Mouse (Mus musculus) liver, adult (tissue): Measurements from ENCODE around the gene Fkbp1a.

Source experiments
- GATA4 ChIP-seq: IDR thresholded peaks from 2 replicates; pipeline ENCODE4 v1.6.1; 2014; ENCODE audit warnings: mild to moderate bottlenecking, low read length; ENCODE audit not compliant: insufficient replicate concordance

The Fkbp1a gene

DNA sequence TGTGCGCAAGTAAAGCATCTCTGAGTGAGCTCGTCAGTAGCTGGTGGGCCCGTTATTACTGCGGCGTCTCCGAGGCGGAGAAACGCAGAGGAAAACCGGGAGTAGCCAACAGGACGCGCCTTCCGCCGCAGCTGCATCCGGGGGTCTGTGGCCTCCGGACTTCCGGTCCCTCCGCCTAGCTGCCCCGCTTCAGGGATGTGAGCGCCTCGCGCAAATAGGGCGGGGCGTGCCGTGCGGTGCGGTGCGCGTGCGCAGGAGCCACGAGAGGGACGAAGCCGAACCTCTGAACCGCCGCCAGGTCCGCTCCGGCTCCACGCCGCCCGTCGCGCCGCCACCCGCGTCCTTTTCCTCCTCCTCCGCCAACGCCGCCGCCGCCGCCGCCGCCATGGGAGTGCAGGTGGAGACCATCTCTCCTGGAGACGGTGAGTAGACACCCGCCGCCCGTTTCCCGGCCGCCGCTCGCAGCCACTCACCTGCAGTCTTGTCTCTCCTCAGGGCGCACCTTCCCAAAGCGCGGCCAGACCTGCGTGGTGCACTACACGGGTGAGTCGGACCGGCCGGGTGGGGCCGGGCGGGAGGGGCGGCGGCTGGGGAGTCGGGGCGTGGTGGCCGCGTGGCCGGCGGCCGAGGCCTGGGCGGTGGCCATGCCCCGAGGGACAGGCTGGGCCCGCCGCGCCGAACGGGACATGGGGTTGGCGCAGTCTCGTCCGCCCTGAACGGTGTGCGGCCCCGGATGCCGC is at the start of gene Fkbp1a:
Gene Fkbp1a, plus strand, starts transcription at position 161 of the 740 bp plus-strand sequence.
- peak; percentile 49; the same call in 1 of the 2 replicates for TF ChIP-seq GATA4

DNA sequence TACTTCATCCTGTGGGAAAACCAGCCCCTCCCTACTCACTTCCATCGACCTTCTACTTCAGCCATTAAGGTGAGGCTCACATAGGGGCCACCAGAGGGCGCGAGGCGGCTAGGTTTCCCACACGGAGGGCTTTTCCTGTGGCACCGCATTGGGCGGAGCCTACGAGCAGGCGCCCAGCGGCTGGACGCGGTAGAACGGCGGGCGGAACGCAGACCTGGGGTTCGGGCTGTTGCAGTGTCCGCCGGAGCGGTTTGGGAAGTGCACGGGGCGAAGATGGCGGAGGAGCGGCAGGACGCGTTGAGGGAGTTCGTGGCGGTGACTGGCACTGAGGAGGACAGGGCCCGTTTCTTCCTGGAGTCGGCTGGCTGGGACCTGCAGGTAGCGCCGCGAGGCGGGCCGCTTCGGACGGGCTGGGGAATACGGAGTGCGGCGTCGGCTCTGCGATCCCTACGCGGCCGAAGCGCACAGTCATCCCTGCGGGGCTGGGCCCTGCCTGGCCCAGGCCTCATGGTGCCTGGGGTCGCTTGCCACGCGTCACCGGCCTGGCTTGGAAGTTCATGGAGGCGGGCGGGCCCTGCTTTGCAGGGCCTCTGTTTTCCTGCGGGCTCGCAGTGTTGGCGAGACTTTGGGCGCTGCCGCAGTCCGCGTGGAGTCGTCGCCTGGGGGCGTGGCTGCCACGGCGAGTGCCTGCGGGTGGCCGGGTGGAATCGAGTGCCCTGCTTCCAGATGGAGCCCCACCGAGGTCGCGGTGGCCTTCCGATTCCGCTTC is 48.1 kb upstream of the Fkbp1a start, which contains the start of gene Nsfl1c:
Gene Nsfl1c, plus strand, starts transcription at position 148 of the 769 bp plus-strand sequence.
- peak; percentile 76; the same call in 1 of the 2 replicates for TF ChIP-seq GATA4

DNA sequence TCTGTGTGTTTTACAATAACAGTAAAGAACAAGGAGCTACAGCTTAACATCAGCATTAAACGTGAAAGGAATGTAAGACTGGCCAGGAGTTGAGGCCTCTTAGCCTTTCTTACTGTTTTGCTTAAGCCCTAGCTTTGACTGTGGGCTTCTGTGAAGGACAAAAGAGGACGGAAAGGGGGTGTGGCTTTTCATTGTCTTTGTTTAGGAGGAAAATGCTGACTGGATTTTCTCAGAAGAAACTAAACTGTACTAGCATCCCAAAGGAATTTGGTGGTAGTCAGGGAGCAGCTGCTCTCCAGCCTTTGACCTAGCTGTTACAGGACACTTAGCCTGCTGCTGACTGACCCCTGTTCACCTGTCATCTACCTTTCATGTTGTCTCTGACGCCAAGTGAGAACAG is 43.9 kb upstream of the Fkbp1a start:
- TF ChIP-seq GATA4 = no peak

DNA sequence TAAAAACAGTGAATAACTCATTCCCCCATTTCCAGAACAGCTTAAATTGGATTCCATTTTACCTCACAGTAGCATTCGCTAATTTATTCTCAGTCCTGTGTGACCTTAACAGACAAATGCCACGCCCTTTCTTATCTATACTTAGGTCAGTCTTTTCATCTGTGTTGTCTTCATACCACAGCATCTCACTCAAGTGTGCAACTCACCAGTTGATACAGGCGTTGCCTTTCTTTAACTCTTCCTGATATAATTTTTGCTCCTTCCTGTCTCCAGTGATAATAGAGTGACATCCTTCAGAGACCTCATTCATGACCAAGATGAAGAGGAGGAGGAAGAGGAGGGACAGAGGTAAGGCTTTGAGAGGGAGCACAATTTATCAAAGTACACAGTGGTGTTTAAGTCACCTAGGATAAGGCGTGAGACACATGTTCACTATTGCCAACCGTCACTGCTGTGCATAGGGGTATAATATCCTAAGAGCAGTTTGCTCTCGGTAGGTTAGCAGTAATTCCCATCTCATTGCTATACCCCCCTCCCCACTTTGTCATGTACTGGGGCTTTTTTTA is 41.8 kb upstream of the Fkbp1a start:
- TF ChIP-seq GATA4 = no peak

DNA sequence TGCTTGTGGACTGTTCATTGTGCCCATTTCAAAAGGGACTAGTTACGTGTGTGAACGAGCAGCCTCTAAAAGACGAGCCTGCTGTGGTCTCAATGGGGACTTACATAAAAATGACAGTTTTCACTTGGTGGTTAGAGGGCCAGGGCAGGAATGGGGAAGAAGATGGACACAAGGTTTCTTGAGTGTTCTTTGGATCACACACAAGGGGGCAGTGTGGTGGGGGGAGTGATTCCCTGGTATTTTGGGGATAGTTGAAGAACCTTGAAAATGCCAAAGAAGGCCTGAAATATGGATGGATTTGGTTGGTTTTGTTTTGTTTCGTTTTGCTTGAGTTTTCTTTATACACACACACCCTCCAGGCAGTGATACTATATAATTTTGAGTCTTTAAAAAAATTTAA is 38.1 kb upstream of the Fkbp1a start:
- no peak for TF ChIP-seq GATA4

DNA sequence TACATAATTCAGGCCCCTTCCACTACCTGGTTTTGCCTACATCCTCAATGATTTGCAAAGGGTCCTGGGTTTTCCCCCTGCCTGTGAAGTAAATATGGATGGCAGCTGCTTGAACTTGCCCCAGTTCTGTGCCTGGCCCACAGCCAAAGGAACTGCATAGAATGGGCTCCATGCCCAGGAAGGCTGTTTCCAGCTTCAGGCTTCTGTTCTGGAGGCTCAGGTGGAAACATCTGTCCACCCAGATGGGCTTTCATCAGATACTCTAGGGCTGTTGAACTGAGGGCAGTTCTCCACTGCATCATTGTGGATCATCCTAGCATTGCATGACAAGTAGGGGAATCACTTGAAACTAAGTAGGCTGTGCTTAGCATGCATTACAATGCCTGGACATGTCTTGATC is 30.1 kb upstream of the Fkbp1a start:
- TF ChIP-seq GATA4 = no peak

DNA sequence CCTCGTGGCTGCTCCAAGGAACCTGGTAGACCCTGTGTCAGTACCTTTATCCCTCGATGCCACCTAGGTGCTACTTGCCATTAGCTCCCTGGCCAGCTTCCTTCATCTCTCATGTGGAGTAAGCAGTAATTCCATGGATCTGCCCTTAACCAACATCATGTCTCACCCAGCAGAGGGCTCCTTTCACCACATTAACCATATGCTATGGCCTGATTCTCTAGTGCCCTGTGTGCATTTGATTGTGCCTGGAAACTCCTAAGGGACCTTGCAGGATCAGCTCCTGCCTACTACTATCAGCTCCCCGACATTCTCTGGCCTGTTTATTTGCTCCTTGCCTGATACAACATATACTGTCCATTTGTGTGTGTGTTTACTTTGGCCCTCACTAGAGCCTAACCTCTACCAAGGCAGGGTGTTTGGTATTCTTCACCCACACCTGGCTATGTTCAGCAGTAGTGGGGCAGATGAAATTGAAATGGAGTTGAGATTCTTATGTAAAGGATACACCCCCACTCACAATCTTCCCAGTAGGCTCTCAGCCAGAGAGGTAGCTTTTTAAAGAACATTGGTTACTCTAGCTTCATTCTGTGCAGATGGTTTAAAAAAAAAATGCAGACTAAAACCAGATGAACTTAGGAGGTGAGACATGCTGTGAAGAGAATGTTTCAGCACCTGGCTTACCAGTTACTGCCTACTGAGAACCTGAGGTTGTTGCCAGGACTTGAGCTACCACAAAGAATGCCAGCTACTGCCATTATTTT is 28.6 kb upstream of the Fkbp1a start:
- no peak for TF ChIP-seq GATA4

DNA sequence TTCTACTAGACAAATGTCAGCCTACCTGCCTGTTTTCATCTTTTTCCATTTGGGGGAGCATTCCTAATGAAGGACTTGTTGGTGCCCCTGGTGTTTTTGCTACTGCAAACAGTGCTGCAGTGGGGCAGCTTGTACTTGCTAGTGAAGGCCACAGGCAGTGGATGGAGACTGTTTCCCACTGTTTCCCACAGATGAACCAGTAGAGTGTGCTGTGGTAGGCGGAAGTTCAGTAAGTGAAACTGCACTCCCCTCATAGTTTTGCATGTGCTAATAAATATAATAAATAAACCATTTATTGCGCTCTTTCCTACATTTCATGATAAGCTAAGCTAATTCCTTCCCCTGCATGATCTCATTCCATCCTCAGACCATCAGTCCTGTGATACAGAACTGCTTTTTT is 23.3 kb upstream of the Fkbp1a start:
- no peak for TF ChIP-seq GATA4

DNA sequence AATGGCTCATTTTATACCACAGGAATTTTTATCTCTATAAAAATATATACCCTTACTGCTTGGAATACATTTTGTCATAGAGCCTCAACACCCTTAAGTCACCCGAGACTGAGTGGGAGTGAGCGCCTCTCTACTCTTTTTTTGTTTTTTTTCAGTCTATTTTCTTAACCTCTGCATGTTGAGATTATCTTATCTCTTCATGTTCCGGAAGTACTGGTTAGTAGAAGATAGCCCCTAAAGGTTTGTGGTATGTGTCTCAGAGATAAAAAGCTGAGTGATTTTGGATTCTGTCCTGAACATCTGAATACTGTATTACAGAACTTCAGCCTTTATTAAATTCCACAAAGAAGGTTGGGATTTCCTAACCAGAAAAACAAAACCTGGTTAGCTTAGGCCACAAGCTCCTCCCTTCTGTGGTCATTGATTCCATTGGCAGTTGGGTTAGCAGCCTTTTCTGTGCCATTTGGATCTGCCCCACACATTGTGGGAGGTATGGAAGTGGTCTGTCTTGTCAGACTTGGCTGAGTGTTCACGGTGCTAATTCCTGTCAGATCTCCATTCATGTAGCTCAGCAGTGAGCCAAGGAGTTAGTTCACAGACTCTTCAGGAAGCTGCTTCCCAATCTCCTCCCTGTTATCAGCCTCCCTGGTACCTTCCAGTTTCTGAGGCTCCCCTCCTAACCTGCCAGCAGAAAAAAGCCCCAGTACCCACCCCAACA is 17.8 kb upstream of the Fkbp1a start:
- no peak for TF ChIP-seq GATA4

DNA sequence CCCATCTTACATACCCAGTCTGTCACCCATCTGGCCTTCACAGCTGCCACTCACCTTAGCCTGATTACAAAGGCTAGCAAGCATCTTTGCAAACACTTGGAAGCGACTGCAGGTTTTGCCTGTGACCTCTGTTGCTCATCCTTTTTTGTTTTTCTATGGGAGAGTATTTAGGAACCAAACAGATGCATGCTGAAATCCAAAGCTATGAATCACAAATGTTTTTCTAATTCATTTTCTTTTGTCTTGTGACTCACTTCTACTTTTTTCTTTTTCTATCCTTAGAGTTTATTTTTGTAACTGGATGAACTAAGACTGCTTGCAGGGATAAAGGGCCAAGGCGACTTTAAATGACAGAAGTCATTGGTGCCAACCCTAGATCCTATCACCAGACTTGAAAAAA is 16.8 kb upstream of the Fkbp1a start:
- no peak for TF ChIP-seq GATA4

DNA sequence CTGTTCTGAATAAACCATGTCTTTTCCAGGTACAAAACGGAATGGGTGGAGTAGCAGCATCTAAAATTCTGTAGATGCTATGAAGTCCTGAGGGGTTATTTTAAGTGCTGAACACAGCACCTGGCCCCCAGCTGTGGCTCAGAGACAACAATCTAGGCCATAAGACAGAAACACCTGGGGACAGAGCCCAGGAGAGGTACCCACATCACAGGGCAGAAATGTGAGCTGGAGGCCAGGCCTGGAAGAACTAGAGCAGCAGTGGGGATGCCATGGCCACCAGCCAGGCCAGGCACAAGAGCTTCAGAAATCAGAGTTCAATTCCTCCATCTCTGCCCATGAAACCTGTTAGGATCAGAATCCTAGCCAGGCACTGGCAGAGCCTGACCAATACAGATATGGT is 14.2 kb upstream of the Fkbp1a start:
- no peak for TF ChIP-seq GATA4

DNA sequence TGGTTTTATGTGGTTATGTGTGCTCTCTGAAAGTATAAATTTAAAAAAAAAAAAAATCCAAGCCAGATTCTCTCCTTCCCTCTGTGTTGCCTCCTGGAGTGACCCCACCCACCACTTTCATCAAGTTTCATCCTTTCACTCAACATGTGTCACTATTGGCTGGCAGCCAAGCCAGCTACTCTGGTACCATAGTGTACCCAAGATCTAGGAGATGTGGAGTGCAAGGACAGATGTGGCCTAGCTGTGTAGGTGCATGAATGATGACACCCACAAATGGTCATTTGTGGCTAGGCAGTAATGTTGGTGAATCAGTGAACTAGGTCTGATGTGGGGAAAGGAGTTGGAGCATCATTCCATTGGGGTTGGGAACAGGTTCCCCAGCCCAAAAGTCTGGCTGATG is 13.1 kb upstream of the Fkbp1a start:
- TF ChIP-seq GATA4 = no peak

DNA sequence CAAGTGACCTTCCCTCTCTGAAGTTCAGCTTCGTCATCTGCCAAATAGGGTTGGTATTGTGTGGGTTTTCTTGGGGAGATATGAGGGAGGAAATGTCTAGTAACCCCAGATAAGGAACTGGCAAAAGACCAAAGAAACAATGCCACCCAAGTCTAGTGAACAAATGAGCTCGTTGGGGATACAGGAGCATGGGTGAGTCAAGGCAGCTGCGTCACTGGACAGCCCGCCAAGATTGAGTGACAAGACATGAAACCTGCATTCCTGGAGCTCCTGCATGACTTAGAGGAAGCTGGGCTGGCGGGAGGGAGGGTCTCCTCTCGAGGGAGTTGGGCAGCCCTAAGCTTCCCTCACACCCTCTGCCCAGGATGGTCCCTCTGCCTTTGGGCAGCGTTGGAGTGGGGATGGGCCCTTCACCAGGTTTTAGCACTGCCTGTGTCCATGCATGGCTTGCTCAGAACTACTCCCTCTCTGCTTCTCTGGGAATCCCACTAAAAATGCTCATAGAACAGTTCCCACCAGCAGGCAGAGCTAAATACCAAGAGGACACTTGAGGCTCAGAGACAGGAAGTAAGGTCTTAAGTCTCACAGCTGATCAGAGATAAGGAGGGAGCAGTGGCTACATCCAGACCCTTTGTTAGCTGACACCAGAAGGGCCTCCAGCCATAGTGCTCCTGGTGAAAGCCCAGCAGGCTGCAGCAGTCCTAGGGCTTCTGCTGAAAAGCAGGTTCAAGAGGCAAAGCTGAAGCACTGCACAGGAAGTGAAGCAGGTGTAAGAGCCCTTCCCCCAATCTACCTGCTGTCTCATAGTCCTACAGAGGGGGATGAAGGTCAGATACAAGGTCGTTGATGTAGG is 11.7 kb upstream of the Fkbp1a start:
- no peak; the same call in 1 of the 2 replicates for TF ChIP-seq GATA4

DNA sequence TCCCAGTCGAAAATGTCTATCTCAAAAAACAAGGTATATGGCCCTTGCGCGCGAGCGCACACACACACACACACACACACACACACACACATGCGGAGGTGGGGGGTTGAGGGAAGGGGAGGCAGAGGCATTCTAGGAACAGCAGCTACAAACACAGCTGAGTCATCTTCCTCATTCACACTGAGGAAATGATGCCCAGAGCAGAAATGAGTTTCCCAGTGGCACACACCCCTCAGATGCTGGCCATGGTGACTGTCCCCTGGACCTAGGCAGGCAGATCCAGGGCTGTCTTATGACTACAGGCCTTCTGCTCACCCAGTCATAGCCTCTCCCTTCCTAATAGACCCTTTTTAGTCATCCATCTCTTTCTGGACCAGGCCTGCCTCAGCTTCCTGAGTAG is 8.7 kb upstream of the Fkbp1a start:
- TF ChIP-seq GATA4 = no peak
